ENCODE assay signal across 9 mouse cellular contexts in the genomic region with DNA sequence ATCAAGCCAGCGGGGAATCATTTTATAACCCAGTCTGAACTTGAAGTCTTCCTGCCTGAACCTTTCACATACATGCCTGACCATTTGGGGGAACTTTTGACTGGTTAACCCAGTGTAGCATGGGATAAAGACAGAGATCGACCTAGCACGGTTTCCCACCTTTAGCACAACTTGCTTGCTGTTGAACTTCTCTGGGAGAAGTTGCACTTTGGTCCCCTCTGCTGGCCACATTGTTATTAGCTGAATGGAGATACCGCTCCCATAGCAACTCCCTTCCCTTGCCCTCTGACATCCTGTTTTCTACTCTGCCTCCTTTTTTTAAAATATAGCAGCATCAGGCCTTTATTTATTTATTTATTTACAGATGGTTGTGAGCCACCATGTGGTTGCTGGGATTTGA. TPM values are rescaled to one million over a fixed set of nuclear protein-coding genes. Genes with fewer than 3 reads are reported as not detected.
DNase-seq lines count a peak whose midpoint lies in the region; ATAC-seq and TF ChIP-seq lines count a peak whose summit lies in the region.
"Had no signal": no experiment of that assay in that cellular context is flagged by ENCODE, and none has a peak within 500 bp of the region (broad histone marks: within the 10 kb centered on the region; RNA-seq: fewer than 3 reads in every experiment).

No protein-coding gene starts in this region.

- peak; percentile 86 for DNase-seq in midbrain, embryonic 11.5 days (ENCODE audit: low spot score, missing footprints)
- peak; percentile 82 for DNase-seq in adipocyte (ENCODE audit: low spot score)
- peak; percentile 82 for DNase-seq in intestine, embryonic 14.5 days (ENCODE audit: low spot score)
- DNase-seq in liver, embryonic 13.5 days: peak; percentile 40
- DNase-seq in retina, postnatal 7 days (ENCODE audit: low read depth, low spot score): peak; percentile 54
- DNase-seq in urinary bladder, postnatal 14 days (ENCODE audit: low spot score): peak; percentile 81

- WGBS in midbrain, embryonic 11.5 days: 31% methylated on average over 4 of the region's 4 CpGs
- 22% methylated on average over 4 of the region's 4 CpGs for WGBS in midbrain, embryonic 16.5 days
- 22% methylated on average over 4 of the region's 4 CpGs for WGBS in intestine, embryonic 14.5 days
- 19% methylated on average over 4 of the region's 4 CpGs for WGBS in liver, embryonic 13.5 days (ENCODE audit: insufficient replicate concordance)

- TF ChIP-seq CTCF in embryonic fibroblast, embryonic 13.5 days (IDR thresholded peaks at IDR 0.05; ENCODE audit: borderline replicate concordance, insufficient read depth, low read length): 0 out of 2 replicates have a peak, but pooled peaks have one; percentile 17

- H3K4me3 ChIP-seq in midbrain, embryonic 11.5 days (ENCODE audit: low read depth, low read length): no peak overlapping the region
- H3K4me3 ChIP-seq in midbrain, embryonic 16.5 days (ENCODE audit: low read depth, low read length): no peak overlapping the region
- H3K4me3 ChIP-seq in embryonic fibroblast, embryonic 13.5 days (ENCODE audit: insufficient read depth, low read length): no peak overlapping the region
- H3K4me3 ChIP-seq in intestine, embryonic 14.5 days (ENCODE audit: low read depth, low read length): no peak overlapping the region
- no peak overlapping the region for H3K4me3 ChIP-seq in liver, embryonic 13.5 days (replicated peaks)

- H3K9me3 ChIP-seq in midbrain, embryonic 11.5 days (ENCODE audit: control insufficient read depth, low read length): no peaks in the 10 kb centered on the region
- no peaks in the 10 kb centered on the region for H3K9me3 ChIP-seq in midbrain, embryonic 16.5 days (replicated peaks; ENCODE audit: control insufficient read depth, low read length, poor library complexity, severe bottlenecking)
- no peaks in the 10 kb centered on the region for H3K9me3 ChIP-seq in intestine, embryonic 14.5 days (ENCODE audit: control insufficient read depth, low read length)
- H3K9me3 ChIP-seq in liver, embryonic 13.5 days (replicated peaks): no peaks in the 10 kb centered on the region

- no peak for ATAC-seq in midbrain, embryonic 11.5 days (ENCODE audit: low FRiP score)
- no peak for ATAC-seq in midbrain, embryonic 16.5 days
- ATAC-seq in intestine, embryonic 14.5 days (replicated peaks; ENCODE audit: low FRiP score, low TSS enrichment, low read depth): no peak
- ATAC-seq in liver, embryonic 13.5 days (ENCODE audit: low read depth): no peak

- no peak overlapping the region for H3K9ac ChIP-seq in midbrain, embryonic 11.5 days (ENCODE audit: low read length)
- H3K9ac ChIP-seq in midbrain, embryonic 16.5 days (ENCODE audit: low read depth, low read length): no peak overlapping the region
- H3K9ac ChIP-seq in intestine, embryonic 14.5 days (ENCODE audit: low read length): no peak overlapping the region
- H3K9ac ChIP-seq in liver, embryonic 13.5 days: no peak overlapping the region

- H3K4me1 ChIP-seq in midbrain, embryonic 11.5 days (ENCODE audit: control insufficient read depth, insufficient read depth, low read length): peaks cover 3% of the 10 kb centered on the region; the same call in 1 of the 2 replicates
- peaks cover 6% of the 10 kb centered on the region; the same call in 1 of the 2 replicates for H3K4me1 ChIP-seq in midbrain, embryonic 16.5 days (ENCODE audit: control insufficient read depth, insufficient read depth, low read length)
- no peaks in the 10 kb centered on the region for H3K4me1 ChIP-seq in embryonic fibroblast, embryonic 13.5 days (ENCODE audit: control insufficient read depth, insufficient read depth, low read length)
- peaks cover 6% of the 10 kb centered on the region; the same call in 1 of the 2 replicates for H3K4me1 ChIP-seq in intestine, embryonic 14.5 days (replicated peaks; ENCODE audit: control insufficient read depth, insufficient read depth, low read length)
- peaks cover 20% of the 10 kb centered on the region for H3K4me1 ChIP-seq in liver, embryonic 13.5 days (replicated peaks)

- no peaks in the 10 kb centered on the region for H3K36me3 ChIP-seq in midbrain, embryonic 11.5 days (ENCODE audit: control insufficient read depth, insufficient read depth, low read length)
- H3K36me3 ChIP-seq in midbrain, embryonic 16.5 days (ENCODE audit: control insufficient read depth, insufficient read depth, low read length): no peaks in the 10 kb centered on the region
- no peaks in the 10 kb centered on the region for H3K36me3 ChIP-seq in intestine, embryonic 14.5 days (ENCODE audit: control insufficient read depth, insufficient read depth, low read length)
- no peaks in the 10 kb centered on the region for H3K36me3 ChIP-seq in liver, embryonic 13.5 days

- H3K4me2 ChIP-seq in midbrain, embryonic 11.5 days: no peak overlapping the region
- H3K4me2 ChIP-seq in midbrain, embryonic 16.5 days (ENCODE audit: low read length): no peak overlapping the region
- H3K4me2 ChIP-seq in intestine, embryonic 14.5 days (ENCODE audit: low read length): peak overlapping the region; percentile 23; the same call in 1 of the 2 replicates
- no peak overlapping the region for H3K4me2 ChIP-seq in liver, embryonic 13.5 days

- TF ChIP-seq POLR2A in embryonic fibroblast, embryonic 13.5 days (IDR thresholded peaks at IDR 0.05; ENCODE audit: low read depth, low read length): no peak

- H3K27ac ChIP-seq in midbrain, embryonic 11.5 days (ENCODE audit: low read depth, low read length): no peak overlapping the region
- no peak overlapping the region for H3K27ac ChIP-seq in midbrain, embryonic 16.5 days (ENCODE audit: low read length)
- no peak overlapping the region for H3K27ac ChIP-seq in embryonic fibroblast, embryonic 13.5 days (ENCODE audit: insufficient read depth, low read length)
- H3K27ac ChIP-seq in intestine, embryonic 14.5 days (ENCODE audit: low read depth): no peak overlapping the region
- H3K27ac ChIP-seq in liver, embryonic 13.5 days: no peak overlapping the region

- H3K27me3 ChIP-seq in midbrain, embryonic 11.5 days (ENCODE audit: control insufficient read depth, insufficient read depth, low read length): no peaks in the 10 kb centered on the region
- H3K27me3 ChIP-seq in midbrain, embryonic 16.5 days (ENCODE audit: control insufficient read depth, insufficient read depth, low read depth, low read length): peaks cover 2% of the 10 kb centered on the region; the same call in 1 of the 2 replicates
- H3K27me3 ChIP-seq in intestine, embryonic 14.5 days (replicated peaks; ENCODE audit: control insufficient read depth, insufficient read depth, low read length): peaks cover 7% of the 10 kb centered on the region; the same call in 1 of the 2 replicates
- H3K27me3 ChIP-seq in liver, embryonic 13.5 days: peaks cover 30% of the 10 kb centered on the region

RNA-seq across cellular contexts. Expression of gene Tm4sf5, which starts 1.3 kb away (rescaled TPM):
- polyA plus RNA-seq in midbrain, embryonic 11.5 days (2014; fragmentation: Nextera tagmentation; extraction: Ambion mirVana): not detected in 2 replicates
- 6.1 and 6.2 TPM in 2 replicates for polyA plus RNA-seq in midbrain, embryonic 16.5 days (2015; fragmentation: Nextera tagmentation; extraction: Ambion mirVana)
- not detected in 2 replicates for polyA plus RNA-seq in embryonic fibroblast, embryonic 13.5 days (2011; ENCODE audit: insufficient read length, low read depth, missing spikeins)
- polyA plus RNA-seq in intestine, embryonic 14.5 days (2014; fragmentation: Nextera tagmentation; extraction: Ambion mirVana): 100 and 104 TPM in 2 replicates
- 2.1 and 2.5 TPM in 2 replicates for polyA plus RNA-seq in liver, embryonic 13.5 days (2015; fragmentation: Nextera tagmentation; extraction: Ambion mirVana)

RNA-seq across cellular contexts. Expression of gene Vmo1, which starts 8.0 kb away (rescaled TPM):
- 0.42 TPM in 1 of 2 replicates, not detected in the other for polyA plus RNA-seq in midbrain, embryonic 11.5 days (2014; fragmentation: Nextera tagmentation; extraction: Ambion mirVana)
- 0.45 TPM in 1 of 2 replicates, not detected in the other for polyA plus RNA-seq in midbrain, embryonic 16.5 days (2015; fragmentation: Nextera tagmentation; extraction: Ambion mirVana)
- polyA plus RNA-seq in embryonic fibroblast, embryonic 13.5 days (2011; ENCODE audit: insufficient read length, low read depth, missing spikeins): 0.79 TPM in 1 of 2 replicates, not detected in the other
- polyA plus RNA-seq in intestine, embryonic 14.5 days (2014; fragmentation: Nextera tagmentation; extraction: Ambion mirVana): 0.28 and 1.1 TPM in 2 replicates
- polyA plus RNA-seq in liver, embryonic 13.5 days (2015; fragmentation: Nextera tagmentation; extraction: Ambion mirVana): 0.23 and 0.46 TPM in 2 replicates

RNA-seq across cellular contexts. Expression of gene Gltpd2, which starts 12.6 kb away (rescaled TPM):
- 0.18 and 0.22 TPM in 2 replicates for polyA plus RNA-seq in midbrain, embryonic 11.5 days (2014; fragmentation: Nextera tagmentation; extraction: Ambion mirVana)
- polyA plus RNA-seq in midbrain, embryonic 16.5 days (2015; fragmentation: Nextera tagmentation; extraction: Ambion mirVana): 0.29 TPM in 1 of 2 replicates, not detected in the other
- not detected in 2 replicates for polyA plus RNA-seq in embryonic fibroblast, embryonic 13.5 days (2011; ENCODE audit: insufficient read length, low read depth, missing spikeins)
- polyA plus RNA-seq in intestine, embryonic 14.5 days (2014; fragmentation: Nextera tagmentation; extraction: Ambion mirVana): 0.46 and 0.83 TPM in 2 replicates
- polyA plus RNA-seq in liver, embryonic 13.5 days (2015; fragmentation: Nextera tagmentation; extraction: Ambion mirVana): 19.6 and 20.0 TPM in 2 replicates
- polyA plus RNA-seq: frontal cortex, adult 2 months had no signal

RNA-seq across cellular contexts. Expression of gene Psmb6, which starts 18.8 kb away (rescaled TPM):
- 826 and 909 TPM in 2 replicates for polyA plus RNA-seq in midbrain, embryonic 11.5 days (2014; fragmentation: Nextera tagmentation; extraction: Ambion mirVana)
- 719 and 737 TPM in 2 replicates for polyA plus RNA-seq in midbrain, embryonic 16.5 days (2015; fragmentation: Nextera tagmentation; extraction: Ambion mirVana)
- polyA plus RNA-seq in embryonic fibroblast, embryonic 13.5 days (2011; ENCODE audit: insufficient read length, low read depth, missing spikeins): 162 and 177 TPM in 2 replicates
- polyA plus RNA-seq in intestine, embryonic 14.5 days (2014; fragmentation: Nextera tagmentation; extraction: Ambion mirVana): 792 and 802 TPM in 2 replicates
- 372 and 419 TPM in 2 replicates for polyA plus RNA-seq in liver, embryonic 13.5 days (2015; fragmentation: Nextera tagmentation; extraction: Ambion mirVana)

RNA-seq across cellular contexts. Expression of gene Gm40193, which starts 26.4 kb away (rescaled TPM):
- not detected in 2 replicates for polyA plus RNA-seq in midbrain, embryonic 11.5 days (2014; fragmentation: Nextera tagmentation; extraction: Ambion mirVana)
- polyA plus RNA-seq in midbrain, embryonic 16.5 days (2015; fragmentation: Nextera tagmentation; extraction: Ambion mirVana): not detected in 2 replicates
- not detected in 2 replicates for polyA plus RNA-seq in embryonic fibroblast, embryonic 13.5 days (2011; ENCODE audit: insufficient read length, low read depth, missing spikeins)
- not detected in 2 replicates for polyA plus RNA-seq in intestine, embryonic 14.5 days (2014; fragmentation: Nextera tagmentation; extraction: Ambion mirVana)
- polyA plus RNA-seq in liver, embryonic 13.5 days (2015; fragmentation: Nextera tagmentation; extraction: Ambion mirVana): not detected in 2 replicates
- polyA plus RNA-seq: frontal cortex, adult 2 months had no signal

Comparison
In these comparisons a context has a peak if more than half of its experiments do, and no peak if none do; other contexts are left out.
1. RNA of gene Tm4sf5, which starts 1.3 kb away (polyA plus RNA-seq): 100 to 104 TPM in intestine, embryonic 14.5 days; 6.1 to 6.2 TPM in midbrain, embryonic 16.5 days, 2.1 to 2.5 TPM in liver, embryonic 13.5 days, not detected in midbrain, embryonic 11.5 days and not detected in embryonic fibroblast, embryonic 13.5 days; every median in the first group is over 10 times any median in the second.
2. RNA of gene Gltpd2, which starts 12.6 kb away (polyA plus RNA-seq): 19.6 to 20.0 TPM in liver, embryonic 13.5 days; 0.46 to 0.83 TPM in intestine, embryonic 14.5 days, 0.18 to 0.22 TPM in midbrain, embryonic 11.5 days, 0.29 TPM in midbrain, embryonic 16.5 days and not detected in embryonic fibroblast, embryonic 13.5 days; every median in the first group is over 10 times any median in the second.
3. Peak in every context shown above with its lines, with median percentiles within 50 percentile points of each other: DNase-seq.